Mouse (Mus musculus) ES-Bruce4 (cell line): ENCODE measurements at regions not wholly inside any gene's neighbourhood (a gene's known extent, or its start where the extent isn't known, plus 50 kb on each side); places are given as distances from the start of the nearest gene placed in this dataset.

Source experiments
- CTCF ChIP-seq: IDR thresholded peaks from one replicate; pipeline ENCODE4 v1.8.1; 2011; ENCODE audit warnings: low read depth, low read length
- EP300 ChIP-seq: IDR thresholded peaks from 2 replicates; pipeline ENCODE4 v1.6.1; 2011; ENCODE audit warnings: low read depth, low read length; ENCODE audit not compliant: insufficient read depth
- POLR2A ChIP-seq: IDR thresholded peaks from one replicate; pipeline ENCODE4 v1.8.1; 2011; ENCODE audit warnings: low read length; ENCODE audit not compliant: insufficient read depth

GRCm38 (mm10) chr11:25435645-25436044 lies 774.9 kb downstream of the 5730522E02Rik start:
- TF ChIP-seq CTCF = no peak
- no peak for TF ChIP-seq POLR2A
- no peak for TF ChIP-seq EP300
